Comparison of ENCODE assay signal across 8 mouse cellular contexts in the genomic region with DNA sequence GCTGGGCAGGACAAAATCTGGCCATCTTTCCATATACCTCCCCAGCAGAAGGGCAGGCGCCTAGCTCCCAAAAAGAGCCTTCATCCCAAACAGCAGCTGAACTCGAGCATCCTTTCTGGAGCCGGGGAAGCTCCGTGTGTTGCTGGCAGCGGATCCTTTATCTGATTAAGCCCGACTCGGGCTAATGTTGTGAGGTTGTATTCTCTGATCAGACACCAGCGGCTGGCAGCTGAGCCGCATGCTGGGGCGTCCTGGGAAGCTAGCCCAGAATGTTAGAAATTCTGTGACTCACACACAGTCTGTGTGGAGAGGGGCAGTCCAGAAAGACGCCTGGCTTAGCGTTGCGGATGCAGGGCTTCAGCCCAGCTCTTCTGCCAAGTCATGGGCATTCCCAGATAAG.
DNase-seq lines count a peak whose midpoint lies in the region; ATAC-seq lines count a peak whose summit lies in the region.

No protein-coding gene starts in this region.

- peak; percentile 33 for DNase-seq in cerebellum, adult 11 months
- peak; percentile 93 for DNase-seq in 3T3-L1 (ENCODE audit: low read depth, low spot score)
- peak; percentile 76 to 90 for DNase-seq in layer of hippocampus, postnatal 14 days (ENCODE audit: low spot score in 2 of 2)
- DNase-seq in right cerebral cortex, postnatal 4 days: peak; percentile 54
- DNase-seq in kidney, postnatal 4 days: no peak
- DNase-seq in embryo, embryonic 10.5 days (ENCODE audit: low spot score): no peak

- no peaks in the 10 kb centered on the region for H3K27me3 ChIP-seq in embryonic facial prominence, embryonic 15.5 days

- no peak for ATAC-seq in cerebellum, adult (ENCODE audit: insufficient number of reproducible peaks, low FRiP score, low TSS enrichment)
- 0 out of 2 replicates have a peak, but pooled peaks have one; percentile 37 for ATAC-seq in embryonic facial prominence, embryonic 15.5 days (ENCODE audit: insufficient number of reproducible peaks, low FRiP score, low TSS enrichment, low read depth)

- no peak overlapping the region for H3K27ac ChIP-seq in embryonic facial prominence, embryonic 15.5 days (replicated peaks)

- no peaks in the 10 kb centered on the region for H3K9me3 ChIP-seq in embryonic facial prominence, embryonic 15.5 days (replicated peaks)

- no peak overlapping the region for H3K4me3 ChIP-seq in embryonic facial prominence, embryonic 15.5 days (replicated peaks)

- H3K36me3 ChIP-seq in embryonic facial prominence, embryonic 15.5 days: no peaks in the 10 kb centered on the region

- WGBS in embryonic facial prominence, embryonic 15.5 days: 50% methylated on average over 13 of the region's 13 CpGs

- no peak overlapping the region for H3K4me2 ChIP-seq in embryonic facial prominence, embryonic 15.5 days (replicated peaks)

- no peak overlapping the region for H3K9ac ChIP-seq in embryonic facial prominence, embryonic 15.5 days

- 0 out of 2 replicates have a peak, but pooled peaks cover 4% of the 10 kb centered on the region for H3K4me1 ChIP-seq in embryonic facial prominence, embryonic 15.5 days

Comparison
In these comparisons a context has a peak if more than half of its experiments do, and no peak if none do; other contexts are left out.
1. DNase-seq: peak in cerebellum, adult 11 months (single experiment), 3T3-L1 (single experiment), layer of hippocampus, postnatal 14 days (2 of 2) and right cerebral cortex, postnatal 4 days (single experiment); none in kidney, postnatal 4 days (0 of 2) and embryo, embryonic 10.5 days (single experiment).